Mouse (Mus musculus) c-Kit-negative CD71-positive TER-119-positive erythroid progenitor cells, embryonic 14.5 days (primary cell): ENCODE data around the gene Zfp398.
A peak's percentile ranks its signal among the peaks of the same experiment; 100 is the strongest.
"Not testable (repeated sequence)": the region's sequence is repeated elsewhere in the genome, so short reads cannot be mapped to it uniquely, and the experiment has no call there.

Experiments used
- DNase-seq: peaks from one replicate; pipeline ENCODE4 v3.0.0-alpha.2; 2013; ENCODE audit warnings: low read depth, low spot score

Zfp398 gene

DNA sequence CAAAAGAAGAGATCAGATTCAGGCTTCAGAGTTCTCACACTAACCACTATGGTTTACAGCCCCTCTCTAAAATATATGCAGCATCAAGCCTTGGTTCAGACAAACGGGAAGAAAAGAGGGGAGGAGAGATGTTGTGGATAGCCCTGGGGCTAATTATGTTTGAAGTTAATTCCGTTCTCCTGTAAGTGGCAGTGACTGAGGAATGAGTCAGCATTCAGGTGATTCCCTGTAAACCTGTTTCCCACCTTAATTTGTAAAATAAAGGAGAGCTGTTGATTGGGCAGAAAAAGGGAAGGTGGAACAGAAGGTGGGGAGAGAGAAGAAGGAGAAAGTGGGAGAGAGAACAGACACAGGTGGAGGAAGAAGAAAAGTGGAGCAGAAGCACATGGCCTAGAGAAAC, 11.2 kb upstream of the Zfp398 start:
- DNase-seq: no peak

DNA sequence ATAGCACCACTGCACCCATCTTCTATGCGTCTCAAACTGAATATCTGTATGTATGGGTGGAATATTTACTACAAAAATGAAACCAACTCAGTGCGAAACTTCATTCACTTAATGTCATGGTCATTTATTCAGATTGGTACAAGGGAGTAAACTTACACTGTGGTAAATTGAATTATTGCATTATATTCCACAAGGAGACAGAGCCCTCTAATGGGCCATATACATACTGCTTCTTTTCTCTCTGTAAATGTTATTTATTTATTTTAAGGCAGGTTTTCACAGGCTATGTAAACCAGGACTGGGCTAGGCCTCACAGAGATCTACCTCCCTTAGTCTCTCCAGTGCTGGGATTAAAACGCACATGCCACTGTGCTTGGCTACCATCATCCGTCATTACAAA, 8.0 kb upstream of the Zfp398 start:
- DNase-seq: no peak

DNA sequence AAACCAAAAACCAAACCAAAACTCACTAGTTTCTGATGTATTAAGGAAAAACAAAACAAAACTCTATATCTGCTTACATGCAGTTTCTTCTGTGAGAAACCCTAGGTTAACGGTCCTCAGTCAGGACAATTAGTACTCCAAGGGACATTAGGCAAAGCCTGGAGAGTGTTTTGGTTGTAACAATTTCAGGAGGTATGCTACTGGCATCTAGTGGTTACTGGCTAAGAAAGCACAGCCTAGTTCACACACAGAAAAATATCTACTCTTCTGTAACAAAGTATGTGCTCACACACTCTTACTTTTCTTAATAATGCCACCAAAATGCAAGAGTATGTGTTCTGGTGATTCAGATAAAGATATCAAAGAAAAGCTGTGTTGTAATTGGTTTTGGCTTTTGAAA, 6.5 kb upstream of the Zfp398 start:
- no peak for DNase-seq

DNA sequence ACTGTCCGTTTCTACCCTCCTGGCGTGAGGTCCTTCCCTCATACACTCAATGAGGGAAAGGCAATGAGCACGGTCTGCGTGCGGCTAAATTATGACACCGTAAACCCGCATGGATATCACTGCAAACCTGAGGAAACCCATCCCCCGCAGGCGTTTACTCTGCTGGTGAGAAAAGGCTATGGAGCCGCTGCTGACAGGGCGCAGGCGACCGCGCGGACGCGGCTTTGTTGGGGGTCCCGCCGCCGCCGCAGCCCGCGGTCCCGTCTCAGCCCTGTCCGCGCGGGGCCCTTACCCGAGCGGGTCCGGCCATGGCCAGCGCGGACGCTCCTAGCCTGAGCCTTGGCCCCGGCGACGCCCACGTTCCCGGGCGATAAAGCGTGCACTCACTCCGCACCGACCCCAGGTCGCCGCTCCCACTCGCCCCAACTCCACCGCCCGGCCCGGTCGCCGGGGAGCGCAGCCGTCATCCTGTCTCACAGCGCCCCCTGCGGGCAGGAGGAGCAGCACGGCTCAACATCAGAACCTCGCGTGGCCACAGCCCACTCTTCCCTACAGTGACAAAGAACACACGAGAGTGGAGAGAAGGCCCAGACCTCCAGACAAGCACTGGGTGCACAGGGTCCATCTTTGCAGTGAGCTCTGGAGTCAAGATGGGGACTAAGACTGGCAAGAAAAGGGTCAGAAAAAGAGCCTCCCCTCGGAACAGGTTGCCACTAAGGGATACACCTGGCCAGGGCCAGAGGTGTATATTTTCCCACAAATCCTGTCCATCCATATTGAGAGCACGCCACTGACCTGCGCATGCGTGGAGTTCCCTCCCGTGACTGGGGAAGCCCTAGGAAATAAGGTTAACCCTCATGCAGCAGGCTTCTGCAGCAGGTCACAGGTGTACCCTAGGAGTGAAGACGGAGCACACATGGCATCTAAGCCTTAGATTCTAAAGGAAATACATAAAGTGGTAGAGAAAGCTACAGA, 5.1 kb upstream of the Zfp398 start, which contains the start of gene Zfp786:
Zfp786 (minus strand) TSS at position 764 of the 975 bp plus-strand sequence.
- peak; percentile 71 for DNase-seq

DNA sequence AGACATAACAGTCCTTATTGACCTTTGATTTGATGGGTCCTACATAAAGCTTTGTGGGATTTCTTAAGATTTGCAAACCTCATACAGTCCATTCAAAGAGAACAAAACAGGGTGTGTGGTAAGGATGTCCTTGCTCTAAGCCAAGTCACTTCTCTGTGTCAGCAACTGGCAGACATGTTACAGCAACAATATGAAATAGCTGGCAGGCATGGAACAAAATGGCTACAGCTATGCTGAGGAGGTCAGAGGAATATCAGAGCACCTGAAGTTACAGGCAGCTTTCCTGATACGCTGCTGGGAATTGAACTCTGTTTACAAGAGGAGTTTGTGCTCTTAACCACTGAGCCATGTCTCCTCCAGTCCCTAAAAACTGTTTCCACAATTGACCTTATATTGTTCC, 3.2 kb upstream of the Zfp398 start:
- no peak for DNase-seq

DNA sequence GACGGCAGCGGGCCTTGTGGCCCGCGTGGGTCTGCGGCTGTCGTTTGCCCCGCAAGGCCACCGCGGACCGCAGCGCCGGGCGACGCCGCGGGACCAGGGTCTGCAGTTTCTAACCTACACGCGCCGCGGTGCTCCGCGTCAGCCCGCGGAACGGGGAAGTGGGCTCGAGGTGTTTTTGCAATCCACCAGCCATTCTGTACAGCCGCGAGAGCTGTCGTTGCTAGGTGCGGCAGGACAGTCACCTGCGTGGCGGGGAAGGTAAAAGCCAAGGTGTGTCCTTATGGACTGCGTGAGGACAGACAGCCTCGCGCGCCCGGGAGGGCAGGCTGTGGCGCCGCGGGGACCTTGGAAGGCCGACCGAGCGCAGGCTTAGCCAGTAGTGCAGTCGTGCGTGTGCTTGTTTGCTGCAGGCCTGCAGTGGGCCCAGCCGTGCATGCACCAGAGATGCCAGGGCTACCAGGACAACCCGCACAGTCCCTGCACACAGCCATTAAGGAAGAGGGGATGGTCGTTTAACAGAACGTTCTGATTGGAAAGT, 592 bp downstream of the Zfp398 start:
- no peak for DNase-seq

DNA sequence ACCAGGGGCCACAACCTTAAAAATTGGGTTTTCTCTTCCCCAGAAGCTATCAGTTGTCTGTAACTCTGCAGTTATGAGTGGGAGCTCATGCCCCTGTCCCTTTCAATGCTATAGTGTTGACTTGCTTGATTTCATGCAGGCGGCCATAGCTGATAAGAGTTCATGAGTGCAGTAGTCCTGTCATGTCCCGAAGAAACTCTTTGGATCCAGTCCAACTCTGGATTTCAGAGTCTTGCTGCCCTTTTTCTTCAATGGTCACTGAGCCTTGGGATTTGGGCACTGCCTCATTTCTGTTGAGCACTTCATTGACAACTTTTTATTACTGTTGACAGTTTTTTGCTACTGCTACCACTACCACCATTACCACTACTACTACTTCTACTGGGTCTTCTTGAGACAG, 2.2 kb downstream of the Zfp398 start:
- DNase-seq: no peak

DNA sequence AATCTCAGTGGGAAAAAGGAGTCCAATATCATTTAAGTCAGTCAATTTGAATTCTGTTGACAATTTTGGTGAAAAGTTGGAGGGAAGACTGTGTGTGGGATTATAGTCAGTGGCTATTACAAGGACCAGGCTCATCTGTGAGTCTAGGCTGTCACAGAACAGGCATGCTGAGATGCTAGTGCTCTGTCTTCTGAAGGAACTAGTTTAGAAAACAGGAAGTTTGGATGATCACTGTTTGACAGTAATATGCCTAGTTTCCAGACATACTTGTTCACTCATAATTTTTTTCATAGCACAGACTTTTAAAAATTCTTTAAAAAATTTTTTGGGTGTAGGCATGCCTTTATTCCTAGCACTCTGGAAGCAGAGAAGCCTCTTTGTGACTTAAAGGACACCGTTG, 5.6 kb downstream of the Zfp398 start:
- DNase-seq: no peak

DNA sequence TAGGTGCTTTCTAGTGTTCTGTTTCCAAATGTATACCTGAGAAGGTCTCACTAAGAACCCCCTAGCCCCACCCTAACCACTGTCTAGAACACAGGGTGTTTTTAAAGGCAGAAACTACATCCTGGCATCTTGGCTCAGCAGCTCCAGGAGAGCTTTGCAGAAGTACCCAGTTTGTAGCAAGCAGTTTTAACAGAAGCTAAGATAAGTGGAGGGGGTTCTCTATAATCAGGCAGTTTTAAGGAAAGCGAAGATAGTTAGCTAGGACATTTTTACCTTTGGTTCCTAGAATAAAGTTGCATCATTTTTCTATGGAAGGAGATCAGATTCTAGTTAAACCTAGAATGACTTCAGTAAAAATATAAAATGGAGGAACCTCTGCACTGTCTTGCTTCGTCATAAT, 6.4 kb downstream of the Zfp398 start:
- DNase-seq: no peak

DNA sequence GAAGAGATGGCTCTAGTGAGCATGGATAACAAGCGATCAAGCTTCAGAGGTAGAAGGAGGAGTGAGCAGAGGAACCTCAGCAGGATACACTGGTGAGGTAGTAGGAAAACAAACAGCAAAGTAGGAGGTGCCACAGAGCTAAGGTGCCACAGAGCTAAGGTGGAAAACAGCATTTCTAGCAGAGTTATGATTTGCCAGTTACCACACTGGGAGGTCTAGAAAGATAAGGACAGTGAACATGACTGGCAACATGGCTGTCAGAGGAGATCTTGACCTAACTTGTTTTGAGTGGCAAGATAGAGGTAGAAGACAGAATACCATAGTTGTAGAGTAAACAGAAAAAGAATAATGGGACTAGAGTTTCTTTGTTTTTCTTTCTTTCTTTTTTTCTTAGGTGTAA, 6.9 kb downstream of the Zfp398 start:
- no peak for DNase-seq

DNA sequence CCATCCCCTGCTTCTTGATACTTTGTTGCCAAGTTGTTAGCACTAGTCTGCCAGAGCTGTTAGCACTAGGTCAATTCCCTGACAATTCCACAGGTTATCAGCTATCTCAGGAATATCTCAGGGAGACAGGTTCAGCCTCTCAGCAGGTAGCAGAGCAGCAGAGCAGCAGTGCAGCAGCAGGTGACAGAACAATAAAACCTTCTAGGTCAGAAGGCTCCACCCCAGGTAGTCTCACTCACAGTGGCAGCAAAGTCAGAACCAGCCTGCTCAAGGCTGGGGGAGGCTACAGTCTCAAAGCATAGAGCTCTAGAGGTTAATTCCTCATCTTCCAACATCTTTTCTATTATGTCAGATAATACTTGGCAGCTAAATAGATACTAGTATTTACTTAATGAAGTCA, 10.3 kb downstream of the Zfp398 start:
- DNase-seq: no peak

DNA sequence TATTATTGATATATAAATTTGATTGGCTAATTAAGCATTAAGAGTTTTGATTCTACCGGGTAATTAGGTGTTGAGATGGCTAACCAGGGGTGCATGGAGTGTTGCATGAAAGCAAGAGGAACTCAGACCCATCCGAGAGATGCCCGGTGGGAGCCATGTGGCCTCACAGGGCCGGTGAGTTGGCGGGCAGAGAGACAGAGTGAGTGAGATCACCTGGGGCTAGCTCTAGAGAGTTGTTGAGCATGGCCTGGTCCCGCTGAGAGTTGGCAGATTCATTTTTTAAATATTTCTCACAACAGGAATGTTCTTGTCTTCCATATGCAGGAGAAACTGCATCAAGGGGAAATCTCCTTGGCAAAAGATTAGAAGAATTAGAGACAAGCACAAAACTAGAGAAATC, 21.8 kb downstream of the Zfp398 start:
- no peak for DNase-seq

DNA sequence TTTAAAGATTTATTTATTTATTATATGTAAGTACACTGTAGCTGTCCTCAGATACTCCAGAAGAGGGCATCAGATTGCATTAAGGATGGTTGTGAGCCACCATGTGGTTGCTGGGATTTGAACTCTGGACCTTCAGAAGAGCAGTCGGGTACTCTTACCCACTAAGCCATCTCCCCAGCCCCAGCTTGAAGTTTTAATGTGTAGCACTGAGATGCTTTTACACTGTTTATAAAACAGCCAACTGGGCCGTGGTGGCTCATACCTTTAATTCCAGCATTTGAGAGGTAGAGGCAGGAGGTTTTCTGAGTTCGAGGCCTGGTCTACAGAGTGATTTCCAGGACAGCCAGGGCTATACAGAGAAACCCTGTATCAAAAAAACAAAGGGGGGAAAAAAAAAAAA, 22.3 kb downstream of the Zfp398 start:
- not testable (repeated sequence) for DNase-seq

DNA sequence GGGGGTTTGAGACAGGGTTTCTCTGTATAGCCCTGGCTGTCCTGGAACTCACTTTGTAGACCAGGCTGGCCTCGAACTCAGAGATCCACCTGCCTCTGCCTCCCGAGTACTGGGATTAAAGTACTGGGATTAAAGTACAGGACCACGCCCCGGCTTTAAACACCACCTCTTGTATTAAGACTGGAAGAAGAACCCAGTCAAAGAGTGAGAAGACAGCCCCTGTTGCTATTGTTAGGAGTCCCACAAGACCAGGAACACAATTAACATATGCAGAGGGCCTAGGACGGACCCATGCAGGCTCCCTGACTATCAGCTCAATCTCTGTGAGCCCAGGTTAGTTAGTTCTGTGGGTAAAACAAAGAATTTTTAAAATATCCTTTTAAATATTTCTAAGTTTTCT, 36.8 kb downstream of the Zfp398 start:
- no peak for DNase-seq

DNA sequence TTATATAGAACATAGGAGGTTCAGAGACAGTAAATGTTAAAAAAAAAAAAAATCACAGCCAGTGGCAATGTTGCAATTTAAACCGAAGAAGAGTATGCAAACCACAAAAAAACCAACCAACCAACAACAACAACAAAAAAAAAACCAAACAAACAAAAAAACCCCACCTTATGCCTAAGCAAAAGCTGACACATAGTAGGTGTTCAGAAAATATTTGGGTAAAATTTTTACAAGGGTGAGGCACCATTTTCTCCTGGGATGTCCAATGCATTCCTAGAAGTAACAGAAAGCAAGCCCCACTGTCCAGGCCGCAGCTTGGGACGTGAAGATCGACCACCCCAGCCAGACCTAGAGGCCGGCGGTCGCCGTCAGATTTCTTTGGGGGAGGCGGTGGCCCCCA, 41.6 kb downstream of the Zfp398 start, which contains the start of gene Zfp282:
Zfp282 (plus strand) TSS at position 147 of the 400 bp plus-strand sequence.
- DNase-seq: no peak

DNA sequence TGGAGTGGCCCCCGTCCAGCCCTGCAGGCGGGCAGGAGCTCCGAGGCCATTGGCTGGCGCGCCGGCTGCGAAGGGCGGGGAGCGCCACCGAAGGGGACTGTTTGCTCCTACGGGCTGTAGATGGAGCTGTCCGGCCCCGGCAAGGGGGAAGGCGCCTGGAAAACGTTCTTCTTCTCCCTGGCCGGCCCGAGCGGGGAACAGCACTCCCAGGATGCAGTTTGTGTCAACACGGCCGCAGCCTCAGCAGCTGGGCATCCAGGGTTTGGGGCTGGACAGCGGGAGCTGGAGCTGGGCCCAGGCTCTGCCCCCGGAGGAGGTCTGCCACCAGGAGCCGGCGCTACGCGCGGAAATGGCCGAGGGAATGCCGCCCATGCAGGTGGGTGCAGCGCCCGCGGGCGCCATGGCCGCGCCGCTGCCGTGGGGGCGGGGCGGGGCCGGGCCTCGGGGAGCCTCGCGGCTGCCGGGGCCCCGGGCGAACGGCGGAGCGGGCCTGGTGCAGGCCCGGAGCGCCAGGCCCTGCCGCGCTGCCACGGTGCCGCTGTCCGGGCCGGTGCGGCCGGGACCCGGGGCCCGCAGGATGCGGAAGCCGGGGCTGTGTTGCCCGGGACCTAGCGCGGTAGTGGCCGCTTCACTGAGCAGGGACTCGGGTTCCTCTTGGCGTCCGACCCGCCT, 42.1 kb downstream of the Zfp398 start:
- peak; percentile 57 for DNase-seq

DNA sequence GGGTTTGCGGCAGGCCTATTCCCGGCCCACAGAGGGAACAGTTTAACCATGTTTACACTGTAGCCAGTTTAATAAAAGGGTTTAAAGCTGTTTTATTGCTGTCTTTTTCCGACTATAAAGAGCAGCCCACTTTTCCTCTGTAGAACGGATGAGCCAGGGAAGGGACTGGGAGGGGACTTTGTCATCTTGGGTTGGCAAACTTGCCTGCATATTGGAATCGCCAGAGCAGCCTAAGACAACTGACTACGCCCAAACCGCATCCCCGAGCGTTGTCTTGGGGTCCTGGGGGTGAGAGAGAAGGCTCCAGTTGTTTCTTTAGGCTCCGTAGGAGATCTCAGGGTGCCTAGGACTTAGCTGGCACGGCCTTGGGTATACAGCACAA, 42.7 kb downstream of the Zfp398 start:
- DNase-seq: no peak

DNA sequence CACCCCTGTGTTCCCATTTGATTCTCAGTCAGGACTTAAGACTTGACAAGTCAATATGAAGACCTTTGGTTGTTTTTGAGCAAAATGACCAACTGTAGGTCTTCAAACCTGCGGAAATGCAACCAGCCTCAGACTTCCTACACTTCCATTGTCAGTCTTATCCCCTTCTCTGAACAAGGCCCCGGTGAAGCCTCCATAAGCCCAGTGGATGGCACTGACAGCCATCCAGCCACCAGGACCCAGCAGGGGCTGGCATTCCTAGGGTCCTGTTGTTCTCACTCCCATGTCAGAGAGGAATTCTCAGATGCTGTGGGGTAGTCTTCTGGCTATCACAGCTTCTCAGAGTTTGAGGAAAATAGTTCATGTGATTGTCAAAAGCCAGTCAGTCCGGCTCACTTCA, 43.1 kb downstream of the Zfp398 start:
- no peak for DNase-seq

DNA sequence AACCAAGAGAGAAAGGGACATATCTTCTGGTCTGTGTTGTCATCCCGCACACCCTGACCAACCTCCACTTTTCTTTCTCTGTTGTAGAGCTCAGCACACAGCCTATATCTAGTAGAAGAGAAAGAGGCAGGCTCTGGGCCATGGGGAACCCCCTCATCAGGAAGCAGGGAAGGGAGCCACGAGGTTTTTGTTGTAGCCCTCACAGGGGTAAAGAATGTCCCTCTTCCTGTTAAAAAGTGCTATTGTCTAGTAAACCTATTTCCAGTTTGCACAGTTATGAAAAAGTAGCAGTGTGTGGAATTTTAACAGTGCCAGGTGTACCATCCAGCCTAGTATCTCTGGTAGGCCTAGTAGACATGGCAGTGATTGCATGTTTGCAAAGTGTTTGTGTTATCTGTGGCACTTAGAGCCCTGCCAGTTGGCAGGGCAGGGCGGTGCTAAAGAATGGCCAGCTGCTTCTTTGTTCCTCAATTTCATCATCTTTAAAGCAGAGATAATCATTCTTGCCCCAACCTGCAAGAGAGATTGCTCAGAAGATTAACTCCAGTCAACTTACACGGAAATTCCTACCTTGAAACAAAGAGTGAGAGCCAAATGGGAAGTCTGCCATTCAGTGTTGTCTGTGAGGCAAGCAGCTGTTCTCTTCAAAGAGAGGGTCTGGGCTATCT, 43.7 kb downstream of the Zfp398 start:
- DNase-seq: no peak

DNA sequence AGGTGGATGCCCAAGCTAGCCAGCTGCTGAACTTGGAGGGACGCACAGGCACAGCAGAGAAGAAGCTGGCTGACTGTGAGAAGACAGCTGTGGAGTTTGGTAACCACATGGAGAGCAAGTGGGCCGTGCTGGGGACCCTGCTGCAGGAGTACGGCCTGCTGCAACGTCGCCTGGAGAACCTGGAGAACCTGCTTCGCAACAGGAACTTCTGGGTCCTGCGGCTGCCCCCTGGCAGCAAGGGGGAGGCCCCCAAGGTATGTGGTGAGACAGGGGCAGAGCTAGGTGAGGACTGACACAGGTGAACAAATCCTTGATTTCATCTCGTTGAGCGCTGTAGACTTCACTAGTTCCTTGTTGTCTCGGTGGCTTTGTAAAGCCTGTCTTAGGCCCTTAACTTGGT, 44.7 kb downstream of the Zfp398 start:
- no peak for DNase-seq

DNA sequence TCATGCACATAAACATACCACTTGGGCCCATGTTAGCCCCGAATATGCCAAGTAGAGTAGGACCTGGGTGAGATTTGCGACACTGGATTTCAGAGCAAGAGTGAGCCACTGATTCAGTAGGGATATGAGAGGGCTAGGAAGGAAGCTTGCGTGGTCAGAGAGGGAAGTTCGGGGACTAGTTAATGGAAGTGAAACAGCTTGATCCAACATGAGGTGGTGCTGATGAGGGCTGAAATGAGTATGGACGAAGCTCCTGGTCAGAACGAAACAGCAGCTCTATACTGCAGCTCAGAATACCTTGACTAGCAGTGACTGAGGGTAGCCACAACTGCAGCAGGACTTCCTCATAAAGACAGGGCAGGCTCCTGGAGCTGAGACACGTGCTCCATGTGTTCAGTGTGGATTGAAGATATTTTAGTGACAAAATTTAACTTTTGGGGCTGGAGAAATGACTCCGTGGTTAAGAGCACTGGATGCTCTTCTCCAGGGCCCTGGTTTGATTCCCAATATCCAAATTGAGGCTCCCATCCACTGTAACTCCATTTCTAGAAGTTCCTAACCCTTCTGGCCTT, 53.4 kb downstream of the Zfp398 start:
- DNase-seq: no peak

DNA sequence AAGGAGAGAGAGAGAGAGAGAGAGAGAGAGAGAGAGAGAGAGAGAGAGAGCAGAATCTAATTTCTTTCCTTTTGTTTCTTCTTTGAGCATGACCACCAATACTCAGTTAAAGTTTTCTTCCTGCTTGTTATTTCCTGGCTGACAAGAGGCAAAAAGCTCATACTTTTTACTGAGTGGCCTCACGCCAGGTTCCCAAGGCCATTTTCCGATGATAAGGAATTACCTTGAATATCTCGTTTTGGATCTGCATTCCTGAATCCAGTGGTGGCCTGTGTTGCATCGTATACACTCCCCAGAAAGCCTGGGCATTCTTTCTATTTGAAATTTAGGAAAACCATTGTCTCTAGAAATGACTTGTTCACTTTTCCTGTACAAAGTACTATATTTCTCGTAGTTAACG, 64.0 kb downstream of the Zfp398 start:
- no peak for DNase-seq
